Mouse (Mus musculus): ENCODE measurements around the gene Iqcf6. TPM values are rescaled to one million over a fixed set of nuclear protein-coding genes. Genes with fewer than 3 reads are reported as not detected.
A peak's percentile ranks its signal among the peaks of the same experiment; 100 is the strongest.

Gene Iqcf6
- polyA plus RNA-seq, 2 experiments = not detected

DNA sequence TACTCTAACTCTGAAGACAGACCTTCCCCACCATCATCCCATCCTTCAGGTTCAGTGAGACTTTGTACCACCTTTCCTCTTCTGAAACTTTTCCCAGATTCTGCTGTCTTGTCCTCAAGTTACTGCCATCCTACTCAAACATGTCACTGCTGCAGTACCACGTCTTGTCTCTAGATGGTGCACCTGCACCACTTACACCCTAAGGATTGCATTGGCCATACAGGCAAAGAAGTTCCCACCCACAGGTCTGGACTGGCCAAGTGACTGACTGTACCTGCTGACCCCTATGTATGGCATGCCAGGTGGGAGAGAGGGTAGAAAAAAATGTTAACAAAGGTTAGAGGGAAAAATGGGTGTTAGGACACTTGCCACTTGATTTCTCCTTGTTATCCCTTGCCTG lies 49.1 kb downstream of the Iqcf6 start:
- no peak overlapping the region for H3K9ac ChIP-seq (replicated peaks)
- no peaks in the 10 kb centered on the region for H3K9me3 ChIP-seq (ENCODE audit: control insufficient read depth, low read length)
- H3K27ac ChIP-seq = no peak overlapping the region
- peaks cover 0 to 7% of the 10 kb centered on the region in 2 experiments; a peak in 1 of 4 replicates for H3K4me1 ChIP-seq (replicated peaks; ENCODE audit: control insufficient read depth in 2 of 2, insufficient read depth in 2 of 2, low read length in 1 of 2)
- DNase-seq (ENCODE audit: low read depth in 3 of 3, low spot score in 3 of 3) (peak; percentile 49 to 63 (median 55)), ATAC-seq (ENCODE audit: insufficient read depth) (peak; percentile 27; the same call in 1 of the 2 replicates)
- H3K27me3 ChIP-seq (ENCODE audit: control insufficient read depth, insufficient read depth, low read length) = no peaks in the 10 kb centered on the region
- TF ChIP-seq EP300 (IDR thresholded peaks at IDR 0.05; ENCODE audit: low read depth) (no peak), CTCF (IDR thresholded peaks at IDR 0.05; ENCODE audit: low read depth) (peak; percentile 96)
- no peaks in the 10 kb centered on the region for H3K36me3 ChIP-seq (replicated peaks; ENCODE audit: control insufficient read depth, insufficient read depth, low read depth)
- H3K4me3 ChIP-seq (ENCODE audit: insufficient read depth in 1 of 2, low read depth in 2 of 2, low read length in 2 of 2) = no peak overlapping the region
- no peak overlapping the region for H3K4me2 ChIP-seq (ENCODE audit: low read depth)
- WGBS (ENCODE audit: insufficient replicate concordance) = 0% methylated on average over 1 of the region's 1 CpGs

DNA sequence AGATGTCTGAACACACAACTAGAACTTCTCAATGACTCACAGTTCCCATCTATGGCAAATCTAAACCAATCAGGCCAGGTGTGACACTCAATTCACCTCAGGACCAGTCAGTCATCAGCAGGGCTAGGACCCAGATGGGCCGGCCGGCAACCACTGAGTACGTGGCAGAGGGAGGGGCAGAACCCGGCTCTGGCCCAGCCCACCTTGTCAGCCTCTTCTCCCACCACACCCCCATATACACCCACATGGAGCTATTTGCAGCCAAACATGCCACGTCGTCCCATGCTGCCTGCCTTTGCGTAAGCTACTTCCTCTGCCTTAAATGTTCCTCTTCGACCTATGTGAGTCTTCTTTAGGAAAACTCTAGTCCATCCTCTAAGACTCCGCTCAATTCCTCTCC lies 49.6 kb downstream of the Iqcf6 start:
- Histone ChIP-seq H3K9me3 (ENCODE audit: control insufficient read depth, low read length) (no peaks in the 10 kb centered on the region), H3K36me3 (replicated peaks; ENCODE audit: control insufficient read depth, insufficient read depth, low read depth) (no peaks in the 10 kb centered on the region), H3K27ac (no peak overlapping the region), H3K4me1 (replicated peaks; ENCODE audit: control insufficient read depth in 2 of 2, insufficient read depth in 2 of 2, low read length in 1 of 2) (peaks cover 0 to 7% of the 10 kb centered on the region in 2 experiments; a peak in 1 of 4 replicates), H3K4me2 (ENCODE audit: low read depth) (no peak overlapping the region), H3K4me3 (ENCODE audit: insufficient read depth in 1 of 2, low read depth in 2 of 2, low read length in 2 of 2) (no peak overlapping the region), H3K9ac (replicated peaks) (no peak overlapping the region), H3K27me3 (ENCODE audit: control insufficient read depth, insufficient read depth, low read length) (no peaks in the 10 kb centered on the region)
- ATAC-seq (ENCODE audit: insufficient read depth) = no peak
- WGBS (ENCODE audit: insufficient replicate concordance) = 68% methylated on average over 9 of the region's 9 CpGs
- no peak for DNase-seq (ENCODE audit: low read depth in 3 of 3, low spot score in 3 of 3)
- TF ChIP-seq CTCF (IDR thresholded peaks at IDR 0.05; ENCODE audit: low read depth) = no peak
- no peak for TF ChIP-seq EP300 (IDR thresholded peaks at IDR 0.05; ENCODE audit: low read depth)

DNA sequence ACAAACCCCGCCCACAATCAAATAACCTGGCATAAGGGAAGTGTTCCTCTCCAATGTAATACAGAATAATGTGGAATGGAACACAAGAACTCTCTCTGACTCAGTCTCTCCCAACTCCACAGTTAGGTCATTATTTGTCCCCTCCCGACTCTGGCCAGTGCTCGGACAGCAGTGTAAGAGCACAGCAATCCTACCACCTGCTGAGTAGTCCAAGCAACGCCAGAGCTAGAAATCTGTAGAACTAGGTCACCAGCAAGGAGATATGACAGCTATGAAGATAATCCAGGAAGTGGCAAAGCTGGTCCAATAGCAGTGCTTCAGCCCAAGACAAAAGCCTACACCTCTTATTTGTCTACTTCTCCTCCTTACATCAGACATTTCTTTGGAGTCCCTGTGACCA lies 50.2 kb downstream of the Iqcf6 start:
- no peaks in the 10 kb centered on the region for H3K36me3 ChIP-seq (replicated peaks; ENCODE audit: control insufficient read depth, insufficient read depth, low read depth)
- H3K4me3 ChIP-seq (ENCODE audit: insufficient read depth in 1 of 2, low read depth in 2 of 2, low read length in 2 of 2) = no peak overlapping the region
- 59% methylated on average over 4 of the region's 4 CpGs for WGBS (ENCODE audit: insufficient replicate concordance)
- H3K27ac ChIP-seq = no peak overlapping the region
- H3K4me1 ChIP-seq (replicated peaks; ENCODE audit: control insufficient read depth in 2 of 2, insufficient read depth in 2 of 2, low read length in 1 of 2) = peaks cover 0 to 7% of the 10 kb centered on the region in 2 experiments; a peak in 1 of 4 replicates
- H3K27me3 ChIP-seq (ENCODE audit: control insufficient read depth, insufficient read depth, low read length) = no peaks in the 10 kb centered on the region
- no peak overlapping the region for H3K4me2 ChIP-seq (ENCODE audit: low read depth)
- ATAC-seq (ENCODE audit: insufficient read depth) (no peak), DNase-seq (ENCODE audit: low read depth in 3 of 3, low spot score in 3 of 3) (no peak)
- H3K9me3 ChIP-seq (ENCODE audit: control insufficient read depth, low read length) = no peaks in the 10 kb centered on the region
- H3K9ac ChIP-seq (replicated peaks) = no peak overlapping the region
- no peak for TF ChIP-seq EP300 (IDR thresholded peaks at IDR 0.05; ENCODE audit: low read depth)
- TF ChIP-seq CTCF (IDR thresholded peaks at IDR 0.05; ENCODE audit: low read depth) = no peak

Other genes starting within 250 kb of the Iqcf6 start
- gene Rpl29, start 197.1 kb upstream of the Iqcf6 start, polyA plus RNA-seq (2012; rRNA removed) = 718 and 743 TPM in 2 replicates
- 713 and 720 TPM in 2 replicates for gene Rpl29, start 197.1 kb upstream of the Iqcf6 start, polyA plus RNA-seq (2014; fragmentation: Nextera tagmentation; extraction: Ambion mirVana)
- gene Acy1, start 188.3 kb upstream of the Iqcf6 start, polyA plus RNA-seq (2012; rRNA removed) = 13.6 and 19.5 TPM in 2 replicates
- 26.7 and 26.8 TPM in 2 replicates for gene Acy1, start 188.3 kb upstream of the Iqcf6 start, polyA plus RNA-seq (2014; fragmentation: Nextera tagmentation; extraction: Ambion mirVana)
- 17.3 and 23.7 TPM in 2 replicates for gene Abhd14b, start 179.1 kb upstream of the Iqcf6 start, polyA plus RNA-seq (2012; rRNA removed)
- 24.9 and 25.2 TPM in 2 replicates for gene Abhd14b, start 179.1 kb upstream of the Iqcf6 start, polyA plus RNA-seq (2014; fragmentation: Nextera tagmentation; extraction: Ambion mirVana)
- gene Abhd14a, start 178.9 kb upstream of the Iqcf6 start, polyA plus RNA-seq (2012; rRNA removed) = 14.4 and 16.4 TPM in 2 replicates
- gene Abhd14a, start 178.9 kb upstream of the Iqcf6 start, polyA plus RNA-seq (2014; fragmentation: Nextera tagmentation; extraction: Ambion mirVana) = 14.3 and 16.3 TPM in 2 replicates
- gene Pcbp4, start 173.3 kb upstream of the Iqcf6 start, polyA plus RNA-seq (2012; rRNA removed) = 11.3 and 18.3 TPM in 2 replicates
- 5.6 and 5.7 TPM in 2 replicates for gene Pcbp4, start 173.3 kb upstream of the Iqcf6 start, polyA plus RNA-seq (2014; fragmentation: Nextera tagmentation; extraction: Ambion mirVana)
- not detected in 2 replicates for gene Gpr62, start 160.6 kb upstream of the Iqcf6 start, polyA plus RNA-seq (2012; rRNA removed)
- not detected in 2 replicates for gene Gpr62, start 160.6 kb upstream of the Iqcf6 start, polyA plus RNA-seq (2014; fragmentation: Nextera tagmentation; extraction: Ambion mirVana)
- 18.1 and 18.8 TPM in 2 replicates for gene Rrp9, start 150.6 kb upstream of the Iqcf6 start, polyA plus RNA-seq (2012; rRNA removed)
- 22.1 and 25.1 TPM in 2 replicates for gene Rrp9, start 150.6 kb upstream of the Iqcf6 start, polyA plus RNA-seq (2014; fragmentation: Nextera tagmentation; extraction: Ambion mirVana)
- 1.3 TPM in 2 replicates for gene Parp3, start 149.6 kb upstream of the Iqcf6 start, polyA plus RNA-seq (2012; rRNA removed)
- gene Parp3, start 149.6 kb upstream of the Iqcf6 start, polyA plus RNA-seq (2014; fragmentation: Nextera tagmentation; extraction: Ambion mirVana) = 0.77 and 0.91 TPM in 2 replicates
- not detected in 2 replicates for gene Iqcf1, start 126.6 kb upstream of the Iqcf6 start, polyA plus RNA-seq (2012; rRNA removed)
- gene Iqcf1, start 126.6 kb upstream of the Iqcf6 start, polyA plus RNA-seq (2014; fragmentation: Nextera tagmentation; extraction: Ambion mirVana) = not detected in 2 replicates
- gene Iqcf5, start 112.0 kb upstream of the Iqcf6 start, polyA plus RNA-seq (2012; rRNA removed) = not detected in 2 replicates
- gene Iqcf5, start 112.0 kb upstream of the Iqcf6 start, polyA plus RNA-seq (2014; fragmentation: Nextera tagmentation; extraction: Ambion mirVana) = not detected in 2 replicates
- not detected in 2 replicates for gene Iqcf3, start 65.0 kb upstream of the Iqcf6 start, polyA plus RNA-seq (2012; rRNA removed)
- not detected in 2 replicates for gene Iqcf3, start 65.0 kb upstream of the Iqcf6 start, polyA plus RNA-seq (2014; fragmentation: Nextera tagmentation; extraction: Ambion mirVana)
- not detected in 2 replicates for gene Iqcf4, start 55.6 kb upstream of the Iqcf6 start, polyA plus RNA-seq (2012; rRNA removed)
- gene Iqcf4, start 55.6 kb upstream of the Iqcf6 start, polyA plus RNA-seq (2014; fragmentation: Nextera tagmentation; extraction: Ambion mirVana) = not detected in 2 replicates
- 0.02 TPM in 1 of 2 replicates, not detected in the other for gene Grm2, start 29.5 kb downstream of the Iqcf6 start, polyA plus RNA-seq (2012; rRNA removed)
- gene Grm2, start 29.5 kb downstream of the Iqcf6 start, polyA plus RNA-seq (2014; fragmentation: Nextera tagmentation; extraction: Ambion mirVana) = not detected in 2 replicates
- gene Tex264, start 59.3 kb downstream of the Iqcf6 start, polyA plus RNA-seq (2012; rRNA removed) = 9.4 and 11.3 TPM in 2 replicates
- gene Tex264, start 59.3 kb downstream of the Iqcf6 start, polyA plus RNA-seq (2014; fragmentation: Nextera tagmentation; extraction: Ambion mirVana) = 11.5 and 12.1 TPM in 2 replicates
- 2.4 and 3.7 TPM in 2 replicates for gene Rad54l2, start 162.6 kb downstream of the Iqcf6 start, polyA plus RNA-seq (2012; rRNA removed)
- 0.96 and 1.3 TPM in 2 replicates for gene Rad54l2, start 162.6 kb downstream of the Iqcf6 start, polyA plus RNA-seq (2014; fragmentation: Nextera tagmentation; extraction: Ambion mirVana)
- 11.9 and 13.4 TPM in 2 replicates for gene Dcaf1, start 195.3 kb downstream of the Iqcf6 start, polyA plus RNA-seq (2012; rRNA removed)
- 10.5 and 13.6 TPM in 2 replicates for gene Dcaf1, start 195.3 kb downstream of the Iqcf6 start, polyA plus RNA-seq (2014; fragmentation: Nextera tagmentation; extraction: Ambion mirVana)